Mouse (Mus musculus): ENCODE measurements around the gene Plpp7. TPM values are rescaled to one million over a fixed set of nuclear protein-coding genes. Genes with fewer than 3 reads are reported as not detected.

Gene Plpp7
- polyA plus RNA-seq, 1 experiment = 2.6 TPM

DNA sequence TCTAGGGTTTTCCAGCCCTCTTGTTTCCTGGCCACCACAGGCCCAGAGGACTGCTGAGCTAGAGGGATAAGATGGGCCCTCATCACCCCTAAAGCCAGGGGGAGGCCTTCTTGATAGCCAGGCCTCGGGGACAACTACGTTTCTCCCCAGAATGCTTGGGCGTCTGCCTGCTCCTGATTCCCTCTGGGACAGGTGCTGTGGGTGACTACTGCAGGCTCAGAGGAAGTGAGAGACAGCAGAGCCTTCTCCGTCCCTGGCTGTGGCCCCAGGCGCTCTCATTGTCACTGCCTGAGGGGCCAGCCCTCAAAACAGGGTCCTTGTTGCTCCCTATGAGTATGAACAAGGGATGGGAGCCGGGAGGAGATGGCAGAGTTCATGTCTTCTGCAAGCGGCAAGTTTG is 10.6 kb downstream of the Plpp7 start:
- TF ChIP-seq POLR2A (IDR thresholded peaks at IDR 0.05; ENCODE audit: low read depth, low read length) (no peak), CTCF (IDR thresholded peaks at IDR 0.05; ENCODE audit: extremely low read depth, insufficient read depth, insufficient read length, insufficient replicate concordance) (no peak)
- Histone ChIP-seq H3K4me1 (ENCODE audit: control insufficient read depth, insufficient read depth, insufficient read length) (no peaks in the 10 kb centered on the region), H3K27me3 (ENCODE audit: control insufficient read depth, insufficient read depth, low read length) (no peaks in the 10 kb centered on the region), H3K36me3 (ENCODE audit: control insufficient read depth, insufficient read depth, low read length) (no peaks in the 10 kb centered on the region), H3K27ac (ENCODE audit: insufficient read depth, low read length) (no peak overlapping the region), H3K4me3 (ENCODE audit: extremely low read depth, insufficient read depth, insufficient read length) (no peak overlapping the region)
- 61% methylated on average over 7 of the region's 7 CpGs for WGBS
- DNase-seq (ENCODE audit: low read depth in 1 of 2, low spot score in 2 of 2) = no peak

DNA sequence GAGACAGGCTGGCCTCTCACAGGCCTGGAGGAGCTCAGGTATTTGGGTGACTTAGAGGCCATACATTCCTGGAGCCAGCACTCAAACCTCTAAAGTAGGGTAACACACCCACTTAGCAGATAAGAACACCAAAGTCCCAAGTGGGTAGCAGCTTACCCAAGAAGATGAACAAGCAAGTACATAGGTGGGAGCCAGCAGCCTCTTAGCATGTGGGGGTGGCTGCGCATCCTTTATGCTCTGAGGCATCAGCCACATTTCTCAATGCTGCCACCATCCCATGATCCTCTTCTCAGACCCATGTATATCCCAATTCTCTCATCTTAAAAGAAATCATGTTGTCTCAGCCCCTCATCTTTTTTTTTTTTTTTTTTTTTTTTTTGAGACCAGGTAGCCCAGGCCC is 15.9 kb downstream of the Plpp7 start:
- H3K27me3 ChIP-seq (ENCODE audit: control insufficient read depth, insufficient read depth, low read length) = no peaks in the 10 kb centered on the region
- no peaks in the 10 kb centered on the region for H3K4me1 ChIP-seq (ENCODE audit: control insufficient read depth, insufficient read depth, insufficient read length)
- no peak for DNase-seq (ENCODE audit: low read depth in 1 of 2, low spot score in 2 of 2)
- TF ChIP-seq POLR2A (IDR thresholded peaks at IDR 0.05; ENCODE audit: low read depth, low read length) (no peak), CTCF (IDR thresholded peaks at IDR 0.05; ENCODE audit: extremely low read depth, insufficient read depth, insufficient read length, insufficient replicate concordance) (no peak)
- H3K4me3 ChIP-seq (ENCODE audit: extremely low read depth, insufficient read depth, insufficient read length) = no peak overlapping the region
- 96% methylated on average over 1 of the region's 1 CpGs for WGBS
- no peak overlapping the region for H3K27ac ChIP-seq (ENCODE audit: insufficient read depth, low read length)
- H3K36me3 ChIP-seq (ENCODE audit: control insufficient read depth, insufficient read depth, low read length) = no peaks in the 10 kb centered on the region

DNA sequence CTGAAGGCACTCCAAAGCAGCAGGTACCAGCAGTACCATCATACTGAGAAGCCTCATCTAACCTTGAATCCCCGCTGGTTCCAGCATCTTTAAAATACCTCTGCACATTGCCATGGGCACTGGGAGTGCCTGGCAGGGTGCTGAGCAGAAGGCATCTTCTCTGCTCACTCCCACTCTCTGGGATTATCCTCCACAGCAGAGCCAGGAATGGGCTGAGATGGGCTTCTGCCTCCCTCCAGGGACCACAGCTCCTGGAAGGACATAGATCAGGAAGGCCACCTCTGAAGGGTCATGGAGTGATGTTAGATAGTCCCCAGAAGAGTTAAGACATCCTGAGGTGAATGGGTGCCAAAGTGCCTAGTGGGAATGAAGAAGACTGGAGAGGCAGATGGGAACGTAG is 17.2 kb downstream of the Plpp7 start:
- Histone ChIP-seq H3K36me3 (ENCODE audit: control insufficient read depth, insufficient read depth, low read length) (no peaks in the 10 kb centered on the region), H3K27ac (ENCODE audit: insufficient read depth, low read length) (no peak overlapping the region), H3K4me1 (ENCODE audit: control insufficient read depth, insufficient read depth, insufficient read length) (no peaks in the 10 kb centered on the region), H3K4me3 (ENCODE audit: extremely low read depth, insufficient read depth, insufficient read length) (no peak overlapping the region), H3K27me3 (ENCODE audit: control insufficient read depth, insufficient read depth, low read length) (no peaks in the 10 kb centered on the region)
- 85% methylated on average over 2 of the region's 2 CpGs for WGBS
- no peak for DNase-seq (ENCODE audit: low read depth in 1 of 2, low spot score in 2 of 2)
- TF ChIP-seq CTCF (IDR thresholded peaks at IDR 0.05; ENCODE audit: extremely low read depth, insufficient read depth, insufficient read length, insufficient replicate concordance) (no peak), POLR2A (IDR thresholded peaks at IDR 0.05; ENCODE audit: low read depth, low read length) (no peak)

- H3K27me3 ChIP-seq (ENCODE audit: control insufficient read depth, insufficient read depth, low read length) = no peaks in the 10 kb centered on the region
- H3K27ac ChIP-seq (ENCODE audit: insufficient read depth, low read length) = no peak overlapping the region
- 37% methylated on average over 4 of the region's 4 CpGs for WGBS
- H3K36me3 ChIP-seq (ENCODE audit: control insufficient read depth, insufficient read depth, low read length) = no peaks in the 10 kb centered on the region
- peaks cover 4% of the 10 kb centered on the region; the same call in 1 of the 2 replicates for H3K4me1 ChIP-seq (ENCODE audit: control insufficient read depth, insufficient read depth, insufficient read length)
- DNase-seq (ENCODE audit: low read depth in 1 of 2, low spot score in 2 of 2) = no peak
- TF ChIP-seq POLR2A (IDR thresholded peaks at IDR 0.05; ENCODE audit: low read depth, low read length) (no peak), CTCF (IDR thresholded peaks at IDR 0.05; ENCODE audit: extremely low read depth, insufficient read depth, insufficient read length, insufficient replicate concordance) (no peak)
- H3K4me3 ChIP-seq (ENCODE audit: extremely low read depth, insufficient read depth, insufficient read length) = no peak overlapping the region
Measured at GRCm38 (mm10) chr2:32115851-32116268, 20.5 kb downstream of the Plpp7 start.

- TF ChIP-seq CTCF (IDR thresholded peaks at IDR 0.05; ENCODE audit: extremely low read depth, insufficient read depth, insufficient read length, insufficient replicate concordance) (no peak), POLR2A (IDR thresholded peaks at IDR 0.05; ENCODE audit: low read depth, low read length) (no peak)
- Histone ChIP-seq H3K27me3 (ENCODE audit: control insufficient read depth, insufficient read depth, low read length) (no peaks in the 10 kb centered on the region), H3K4me1 (ENCODE audit: control insufficient read depth, insufficient read depth, insufficient read length) (peaks cover 9% of the 10 kb centered on the region; the same call in 1 of the 2 replicates), H3K36me3 (ENCODE audit: control insufficient read depth, insufficient read depth, low read length) (no peaks in the 10 kb centered on the region), H3K27ac (ENCODE audit: insufficient read depth, low read length) (no peak overlapping the region), H3K4me3 (ENCODE audit: extremely low read depth, insufficient read depth, insufficient read length) (no peak overlapping the region)
- no peak for DNase-seq (ENCODE audit: low read depth in 1 of 2, low spot score in 2 of 2)
- WGBS = 87% methylated on average over 20 of the region's 20 CpGs
Measured at GRCm38 (mm10) chr2:32119802-32120750, 24.7 kb downstream of the Plpp7 start.

GRCm38 (mm10) chr2:32121150-32121549 is 25.8 kb downstream of the Plpp7 start:
- Histone ChIP-seq H3K4me1 (ENCODE audit: control insufficient read depth, insufficient read depth, insufficient read length) (peaks cover 9% of the 10 kb centered on the region; the same call in 1 of the 2 replicates), H3K27me3 (ENCODE audit: control insufficient read depth, insufficient read depth, low read length) (no peaks in the 10 kb centered on the region), H3K4me3 (ENCODE audit: extremely low read depth, insufficient read depth, insufficient read length) (no peak overlapping the region), H3K36me3 (ENCODE audit: control insufficient read depth, insufficient read depth, low read length) (no peaks in the 10 kb centered on the region), H3K27ac (ENCODE audit: insufficient read depth, low read length) (peak overlapping the region; percentile 46; the same call in 1 of the 2 replicates)
- no peak for TF ChIP-seq POLR2A (IDR thresholded peaks at IDR 0.05; ENCODE audit: low read depth, low read length)
- no peak for TF ChIP-seq CTCF (IDR thresholded peaks at IDR 0.05; ENCODE audit: extremely low read depth, insufficient read depth, insufficient read length, insufficient replicate concordance)
- no peak for DNase-seq (ENCODE audit: low read depth in 1 of 2, low spot score in 2 of 2)
- 30% methylated on average over 5 of the region's 5 CpGs for WGBS

DNA sequence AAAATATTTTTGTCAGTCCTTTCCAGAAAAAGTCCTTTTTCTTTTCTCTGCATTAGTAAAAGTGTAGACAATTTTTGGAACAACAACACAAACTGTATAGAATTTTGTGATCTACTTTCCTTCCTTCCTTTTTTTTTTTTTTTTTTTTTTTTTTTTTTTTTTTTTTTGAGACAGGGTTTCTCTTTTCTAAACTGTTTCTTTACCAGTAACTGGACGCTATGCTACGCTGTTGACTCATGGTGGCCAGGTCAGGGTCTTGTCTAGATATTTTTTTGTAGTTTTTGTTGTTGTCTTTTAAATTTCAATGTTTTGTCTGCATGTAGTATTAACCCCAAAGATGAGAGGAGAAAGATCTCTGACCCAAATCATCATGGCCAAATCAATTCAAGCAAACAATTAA is 26.5 kb downstream of the Plpp7 start:
- 64% methylated on average over 2 of the region's 2 CpGs for WGBS

More for the DNA sequence above, 26.5 kb downstream of the Plpp7 start:
- H3K27ac ChIP-seq (ENCODE audit: insufficient read depth, low read length) = no peak overlapping the region
- DNase-seq (ENCODE audit: low read depth in 1 of 2, low spot score in 2 of 2) = no peak
- TF ChIP-seq POLR2A (IDR thresholded peaks at IDR 0.05; ENCODE audit: low read depth, low read length) (no peak), CTCF (IDR thresholded peaks at IDR 0.05; ENCODE audit: extremely low read depth, insufficient read depth, insufficient read length, insufficient replicate concordance) (no peak)
- H3K4me1 ChIP-seq (ENCODE audit: control insufficient read depth, insufficient read depth, insufficient read length) = peaks cover 9% of the 10 kb centered on the region; the same call in 1 of the 2 replicates
- no peaks in the 10 kb centered on the region for H3K36me3 ChIP-seq (ENCODE audit: control insufficient read depth, insufficient read depth, low read length)
- H3K27me3 ChIP-seq (ENCODE audit: control insufficient read depth, insufficient read depth, low read length) = no peaks in the 10 kb centered on the region
- no peak overlapping the region for H3K4me3 ChIP-seq (ENCODE audit: extremely low read depth, insufficient read depth, insufficient read length)
